Mouse (Mus musculus) heart, embryonic 11.5 days (tissue): ENCODE data around the gene Polr2j. TPM values are rescaled to one million over a fixed set of nuclear protein-coding genes. Genes with fewer than 3 reads are reported as not detected.
"Not testable (repeated sequence)": the region's sequence is repeated elsewhere in the genome, so short reads cannot be mapped to it uniquely, and the experiment has no call there.

Experiments used
- ATAC-seq: fragments of 200-750 bp; cut with Nextera tagmentation; replicated peaks from 2 replicates; pipeline ENCODE4 v1.8.0; 2017; ENCODE audit warnings: moderate library complexity; ENCODE audit not compliant: insufficient number of reproducible peaks, low FRiP score, low TSS enrichment
- H3K27ac ChIP-seq: fragments of 300-500 bp; sonication (generic); 2 replicates; pipeline ENCODE4 v1.5.1; 2014; ENCODE audit warnings: mild to moderate bottlenecking, low read depth, low read length
- H3K27me3 ChIP-seq: fragments of 300-500 bp; sonication (generic); 2 replicates; pipeline ENCODE4 v1.6.1; 2014; ENCODE audit warnings: mild to moderate bottlenecking, low read length, mixed read lengths; ENCODE audit not compliant: control insufficient read depth, insufficient read depth
- H3K36me3 ChIP-seq: fragments of 300-500 bp; sonication (generic); 2 replicates; pipeline ENCODE4 v1.6.1; 2014; ENCODE audit warnings: mild to moderate bottlenecking, low read length, moderate library complexity, mixed read lengths; ENCODE audit not compliant: control insufficient read depth, insufficient read depth
- H3K4me1 ChIP-seq: fragments of 300-500 bp; sonication (generic); 2 replicates; pipeline ENCODE4 v1.6.1; 2014; ENCODE audit warnings: low read length; ENCODE audit not compliant: control insufficient read depth, insufficient read depth
- H3K4me2 ChIP-seq: fragments of 300-500 bp; sonication (generic); 2 replicates; pipeline ENCODE4 v1.6.1; 2014; ENCODE audit warnings: mild to moderate bottlenecking, moderate library complexity
- H3K4me3 ChIP-seq: fragments of 300-500 bp; sonication (generic); 2 replicates; pipeline ENCODE4 v1.5.1; 2014; ENCODE audit warnings: low read depth, low read length
- H3K9ac ChIP-seq: fragments of 300-500 bp; sonication (generic); 2 replicates; pipeline ENCODE4 v1.6.1; 2014; ENCODE audit warnings: mild to moderate bottlenecking, low read depth, low read length, moderate library complexity
- H3K9me3 ChIP-seq: fragments of 300-500 bp; sonication (generic); replicated peaks from 2 replicates; pipeline ENCODE4 v1.6.1; 2016; ENCODE audit warnings: low read length; ENCODE audit not compliant: control insufficient read depth
- WGBS: fragments of 180-500 bp; shearing (Covaris S2); extraction: QIAGEN DNeasy Blood & Tissue Kit; methylation state at CpG from one replicate; pipeline ENCODE4 v1.1.7; 2014; ENCODE audit not compliant: insufficient replicate concordance; 5-methylcytosine and 5-hydroxymethylcytosine counted together
- polyA plus RNA-seq: library from polyadenylated mRNA; unstranded; fragments of >200 nt; fragmentation: Nextera tagmentation; extraction: Ambion mirVana; gene quantifications from 2 replicates; pipeline ENCODE4 v1.2.1, GENCODE M21; 2014

The Polr2j gene
- polyA plus RNA-seq, 1 experiment from 2014 or later, result 178 TPM

DNA sequence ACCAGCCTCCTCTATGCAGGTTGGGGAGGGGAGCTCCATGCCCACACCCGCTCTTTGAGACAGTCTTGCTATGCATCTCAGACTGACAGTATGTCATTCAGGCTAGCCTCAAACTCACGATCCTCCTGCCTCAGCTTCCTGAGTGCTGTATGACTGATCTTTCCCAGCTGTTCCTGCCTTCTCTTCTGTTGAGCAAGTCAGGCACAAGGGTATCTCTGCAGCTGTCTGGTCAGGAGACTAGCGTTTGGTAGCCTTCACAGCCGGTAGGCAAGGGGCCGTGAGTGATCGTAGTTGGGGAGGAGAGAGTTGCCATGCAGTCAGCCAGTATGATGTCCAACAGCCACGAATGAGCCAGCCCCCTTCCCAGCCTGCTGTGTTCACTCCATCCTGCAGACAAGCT, 21.3 kb upstream of the Polr2j start:
- 62% methylated on average over 7 of the region's 7 CpGs for whole genome bisulfite sequencing
- H3K27ac ChIP-seq, result no peak overlapping the region
- H3K36me3 ChIP-seq, result no peaks in the 10 kb centered on the region
- H3K9ac ChIP-seq, result no peak overlapping the region
- no peak overlapping the region for H3K4me2 ChIP-seq
- no peaks in the 10 kb centered on the region for H3K4me1 ChIP-seq
- ATAC-seq, result no peak
- no peak overlapping the region for H3K4me3 ChIP-seq
- no peaks in the 10 kb centered on the region; the same call in 1 of the 2 replicates for H3K27me3 ChIP-seq
- H3K9me3 ChIP-seq, result no peaks in the 10 kb centered on the region

DNA sequence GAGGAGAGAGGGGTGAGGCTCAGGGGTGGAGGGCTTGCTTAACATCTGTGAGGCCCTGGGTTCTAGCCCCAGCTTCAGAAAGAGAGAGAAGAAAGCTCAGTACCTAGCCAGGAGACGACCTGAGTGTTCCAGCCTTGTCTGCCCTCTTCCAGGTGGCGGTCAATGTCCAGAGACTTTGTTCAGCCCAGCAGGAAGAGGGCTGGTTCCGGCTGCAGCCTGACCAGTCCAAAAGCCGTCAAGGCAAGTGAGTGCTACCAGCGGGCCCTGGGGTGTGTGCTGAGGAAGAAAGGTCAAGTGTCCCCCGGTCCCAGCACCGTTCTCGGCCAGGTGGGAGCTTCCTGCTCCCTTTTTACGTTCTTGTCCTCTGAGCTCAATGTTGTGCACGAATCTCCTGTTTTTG, 17.9 kb upstream of the Polr2j start:
- H3K4me2 ChIP-seq, result no peak overlapping the region
- H3K9ac ChIP-seq, result no peak overlapping the region
- H3K4me1 ChIP-seq, result no peaks in the 10 kb centered on the region
- peaks cover 11% of the 10 kb centered on the region for H3K27me3 ChIP-seq
- H3K9me3 ChIP-seq, result no peaks in the 10 kb centered on the region
- WGBS, result 73% methylated on average over 10 of the region's 10 CpGs
- no peak for ATAC-seq
- H3K27ac ChIP-seq, result no peak overlapping the region
- H3K36me3 ChIP-seq, result no peaks in the 10 kb centered on the region
- H3K4me3 ChIP-seq, result no peak overlapping the region

DNA sequence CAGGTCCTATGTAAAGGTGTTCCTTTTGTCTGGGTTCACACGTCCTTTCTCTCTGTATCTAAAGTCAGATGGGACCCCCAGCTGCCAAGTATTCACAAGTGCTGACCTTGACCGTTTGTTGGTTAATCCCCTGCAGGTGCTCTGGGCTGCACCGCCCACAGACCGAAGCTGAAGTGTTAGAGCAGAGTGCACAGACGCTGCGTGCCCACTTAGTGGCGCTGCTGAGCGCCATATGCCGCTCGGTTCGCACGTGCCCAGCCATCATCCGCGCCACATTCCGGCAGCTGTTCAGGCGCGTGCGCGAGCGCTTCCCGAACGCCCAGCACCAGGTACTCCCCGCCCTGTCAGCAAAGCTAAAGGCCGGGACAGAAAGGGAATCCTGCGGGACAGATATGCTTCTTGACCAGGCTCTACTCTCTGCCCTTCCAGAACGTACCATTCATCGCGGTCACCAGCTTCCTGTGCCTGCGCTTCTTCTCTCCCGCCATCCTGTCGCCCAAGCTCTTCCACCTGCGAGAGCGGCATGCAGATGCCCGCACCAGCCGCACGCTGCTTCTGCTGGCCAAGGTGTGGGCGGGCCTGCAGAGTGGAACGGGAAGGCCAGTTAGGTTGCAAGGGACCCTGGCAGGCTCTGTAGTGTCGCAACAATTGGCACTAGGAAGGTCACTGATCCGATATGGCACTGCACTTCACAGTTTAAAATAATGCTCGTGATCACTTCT, 14.2 kb upstream of the Polr2j start:
- peak; percentile 58 for ATAC-seq
- H3K4me2 ChIP-seq, result peak overlapping the region; percentile 63
- H3K9ac ChIP-seq, result no peak overlapping the region
- H3K4me3 ChIP-seq, result peak overlapping the region; percentile 22
- H3K36me3 ChIP-seq, result no peaks in the 10 kb centered on the region
- H3K9me3 ChIP-seq, result no peaks in the 10 kb centered on the region; the same call in 1 of the 2 replicates
- H3K27ac ChIP-seq, result no peak overlapping the region
- peaks cover 15% of the 10 kb centered on the region for H3K27me3 ChIP-seq
- no peaks in the 10 kb centered on the region for H3K4me1 ChIP-seq
- 8% methylated on average over 41 of the region's 41 CpGs for WGBS

DNA sequence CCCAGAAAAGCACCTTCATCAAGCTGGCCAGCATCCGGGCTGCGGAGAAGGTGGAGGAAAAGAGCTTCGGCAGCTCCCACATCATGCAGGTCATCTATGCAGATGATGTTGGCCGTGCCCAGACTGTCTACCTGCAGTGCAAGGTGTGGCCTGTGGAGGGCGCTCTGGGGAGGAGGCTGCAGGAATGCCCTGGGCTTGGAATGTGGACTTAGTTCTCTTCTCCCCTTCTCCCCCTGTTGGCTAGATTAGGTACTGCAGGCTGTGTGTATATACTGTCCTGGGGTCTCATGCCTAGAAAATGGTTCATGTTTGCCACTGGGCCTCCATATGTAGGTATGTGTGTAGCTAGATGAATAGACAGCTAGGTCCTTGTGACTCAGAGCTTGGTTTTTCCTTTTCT, 11.9 kb upstream of the Polr2j start:
- H3K27me3 ChIP-seq, result peaks cover 15% of the 10 kb centered on the region
- H3K9me3 ChIP-seq, result no peaks in the 10 kb centered on the region; the same call in 1 of the 2 replicates
- no peak overlapping the region for H3K27ac ChIP-seq
- no peak overlapping the region for H3K9ac ChIP-seq
- H3K4me2 ChIP-seq, result no peak overlapping the region
- H3K36me3 ChIP-seq, result no peaks in the 10 kb centered on the region
- no peaks in the 10 kb centered on the region for H3K4me1 ChIP-seq
- 83% methylated on average over 5 of the region's 5 CpGs for WGBS
- ATAC-seq, result no peak
- no peak overlapping the region for H3K4me3 ChIP-seq

DNA sequence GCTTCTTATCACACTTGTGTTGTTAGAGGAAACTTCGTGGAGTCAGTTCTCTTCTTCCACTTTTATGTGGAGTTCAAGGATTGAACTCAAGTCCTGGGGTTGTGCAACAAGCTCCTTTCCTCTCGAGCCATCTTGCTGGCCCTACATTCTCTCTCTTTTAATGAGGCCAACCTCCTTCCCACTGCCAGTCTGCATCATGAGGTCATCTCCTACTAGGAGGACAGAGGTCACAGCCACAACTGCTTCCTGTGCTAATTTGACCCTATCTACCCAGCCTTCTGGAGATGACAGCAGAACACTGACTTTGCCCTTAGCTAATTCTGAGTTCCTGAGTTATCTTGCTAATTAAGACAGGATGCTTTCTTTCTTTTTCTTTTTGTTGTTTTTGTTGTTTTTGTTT, 7.9 kb upstream of the Polr2j start:
- WGBS, result 46% methylated on average over 2 of the region's 2 CpGs
- no peaks in the 10 kb centered on the region; the same call in 1 of the 2 replicates for H3K9me3 ChIP-seq
- H3K27ac ChIP-seq, result no peak overlapping the region
- H3K4me3 ChIP-seq, result no peak overlapping the region
- H3K9ac ChIP-seq, result no peak overlapping the region
- H3K36me3 ChIP-seq, result no peaks in the 10 kb centered on the region
- no peaks in the 10 kb centered on the region for H3K4me1 ChIP-seq
- no peak for ATAC-seq
- 0 out of 2 replicates have a peak, but pooled peaks cover 4% of the 10 kb centered on the region for H3K27me3 ChIP-seq
- H3K4me2 ChIP-seq, result no peak overlapping the region

DNA sequence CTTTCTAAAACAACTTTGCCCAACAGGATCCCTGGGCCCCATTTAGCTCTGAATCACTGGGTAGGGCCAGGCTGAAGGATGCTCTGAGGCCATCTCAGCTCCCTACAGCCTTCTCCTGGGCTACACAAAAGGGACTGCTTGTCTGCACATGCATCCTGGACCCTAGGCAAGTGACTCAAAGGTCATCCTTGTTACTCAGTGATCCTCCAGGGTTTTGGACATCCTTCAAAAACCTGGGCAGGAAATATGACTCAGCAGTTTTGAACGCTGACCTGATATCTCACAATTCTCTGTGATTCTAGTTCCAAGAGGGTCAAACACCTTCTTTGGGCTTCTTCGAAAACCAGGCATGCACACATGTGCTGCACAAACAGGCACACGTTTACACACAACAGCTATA, 7.4 kb upstream of the Polr2j start:
- no peaks in the 10 kb centered on the region for H3K4me1 ChIP-seq
- ATAC-seq, result no peak
- no peak overlapping the region for H3K27ac ChIP-seq
- H3K27me3 ChIP-seq, result 0 out of 2 replicates have a peak, but pooled peaks cover 4% of the 10 kb centered on the region
- no peak overlapping the region for H3K4me2 ChIP-seq
- H3K36me3 ChIP-seq, result no peaks in the 10 kb centered on the region
- whole genome bisulfite sequencing, result 59% methylated on average over 3 of the region's 3 CpGs
- H3K9ac ChIP-seq, result no peak overlapping the region
- H3K4me3 ChIP-seq, result no peak overlapping the region
- no peaks in the 10 kb centered on the region; the same call in 1 of the 2 replicates for H3K9me3 ChIP-seq

DNA sequence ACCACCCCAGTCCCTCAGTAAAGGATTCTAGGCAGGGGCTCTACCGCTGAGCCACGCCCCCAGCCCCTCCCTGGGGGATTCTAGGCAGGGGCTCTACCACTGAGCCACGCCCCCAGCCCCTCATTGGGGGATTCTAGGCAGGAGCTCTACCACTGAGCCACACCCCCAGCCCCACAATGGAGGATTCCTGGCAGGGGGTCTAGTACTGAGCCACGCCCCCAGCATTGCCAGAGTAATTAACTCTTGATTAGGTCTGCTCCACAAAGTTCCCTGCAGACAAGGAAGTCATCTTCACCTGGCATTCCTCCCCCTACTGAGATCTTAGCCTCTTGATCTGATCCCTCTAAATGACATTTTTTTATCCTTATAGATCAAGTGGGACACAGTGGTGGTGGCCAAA, 2.9 kb upstream of the Polr2j start:
- WGBS, result 35% methylated on average over 4 of the region's 4 CpGs
- not testable (repeated sequence) for H3K4me2 ChIP-seq, H3K9me3 ChIP-seq, H3K36me3 ChIP-seq, H3K9ac ChIP-seq, ATAC-seq, H3K4me3 ChIP-seq, H3K27ac ChIP-seq, H3K27me3 ChIP-seq
- peaks cover 13% of the 10 kb centered on the region for H3K4me1 ChIP-seq

DNA sequence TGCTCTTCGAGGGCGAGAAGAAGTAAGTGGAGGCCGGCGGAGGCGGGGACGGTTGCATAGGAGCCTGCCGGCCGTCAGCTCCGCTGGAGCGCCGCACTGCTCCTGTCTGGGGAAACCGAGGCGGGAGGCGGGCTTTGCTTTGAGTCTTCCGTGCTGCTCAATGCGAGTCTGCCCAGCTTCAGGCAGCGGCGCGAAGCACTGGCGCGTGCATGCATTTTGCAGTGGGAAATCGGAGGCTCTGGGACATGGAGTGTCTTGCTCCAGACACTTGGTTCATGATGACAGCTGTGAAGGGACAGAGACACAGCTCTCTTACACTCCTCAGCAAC, 317 bp downstream of the Polr2j start:
- Histone ChIP-seq H3K9ac (peak overlapping the region; percentile 91), H3K4me2 (peak overlapping the region; percentile 94), H3K4me1 (peaks cover 13% of the 10 kb centered on the region), H3K27me3 (no peaks in the 10 kb centered on the region), H3K27ac (0 out of 2 replicates have a peak overlapping the region, but pooled peaks have one; percentile 54), H3K4me3 (peak overlapping the region; percentile 94), H3K9me3 (no peaks in the 10 kb centered on the region), H3K36me3 (peaks cover 5% of the 10 kb centered on the region; the same call in 1 of the 2 replicates)
- ATAC-seq, result peak; percentile 29; the same call in 1 of the 2 replicates
- WGBS, result 1% methylated on average over 22 of the region's 22 CpGs

DNA sequence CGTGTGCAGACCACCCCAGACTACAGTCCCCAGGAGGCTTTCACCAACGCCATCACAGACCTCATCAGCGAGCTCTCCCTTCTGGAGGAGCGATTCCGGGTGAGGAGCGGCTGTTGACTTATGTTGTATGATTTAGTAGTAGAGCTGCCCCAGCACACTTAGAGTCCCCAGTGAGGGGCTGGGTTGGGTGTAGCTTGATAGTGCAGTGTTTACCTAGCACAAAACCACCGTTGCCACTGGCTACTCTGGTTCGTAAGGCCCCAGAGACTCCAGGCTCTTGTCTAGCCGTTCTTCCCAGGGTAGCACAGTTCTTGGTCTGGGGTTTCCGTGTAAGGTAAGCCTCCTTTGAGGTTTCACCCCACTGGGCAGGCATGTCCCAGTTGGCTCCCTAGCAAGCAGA, 5.7 kb downstream of the Polr2j start:
- no peak overlapping the region for H3K4me2 ChIP-seq
- no peaks in the 10 kb centered on the region for H3K9me3 ChIP-seq
- 87% methylated on average over 10 of the region's 10 CpGs for WGBS
- peaks cover 6% of the 10 kb centered on the region for H3K4me1 ChIP-seq
- no peak for ATAC-seq
- H3K9ac ChIP-seq, result no peak overlapping the region
- no peaks in the 10 kb centered on the region for H3K27me3 ChIP-seq
- H3K36me3 ChIP-seq, result peaks cover 27% of the 10 kb centered on the region
- H3K4me3 ChIP-seq, result no peak overlapping the region
- H3K27ac ChIP-seq, result no peak overlapping the region
